Mouse (Mus musculus): ENCODE data around the gene Ccdc8. TPM values are rescaled to one million over a fixed set of nuclear protein-coding genes. Genes with fewer than 3 reads are reported as not detected.
A peak's percentile ranks its signal among the peaks of the same experiment; 100 is the strongest.

The Ccdc8 gene
- polyA plus RNA-seq, 2 experiments from 2014 or later: 0.16 TPM; not detected in 1

GRCm38 (mm10) chr7:16976298-16976697 is 16.2 kb upstream of the Ccdc8 start:
- no peak for ATAC-seq

GRCm38 (mm10) chr7:16978173-16978572 is 14.3 kb upstream of the Ccdc8 start:
- ATAC-seq: no peak

GRCm38 (mm10) chr7:16978593-16978992 is 13.9 kb upstream of the Ccdc8 start:
- ATAC-seq: no peak

GRCm38 (mm10) chr7:16980348-16980747 is 12.2 kb upstream of the Ccdc8 start:
- ATAC-seq: peak; percentile 36

GRCm38 (mm10) chr7:16982859-16983568 is 9.5 kb upstream of the Ccdc8 start, which contains the start of gene Gm42372:
Gene Gm42372, plus strand, starts transcription at chr7:16983086.
- peak; percentile 95 for ATAC-seq

- no peak for ATAC-seq
Observed at GRCm38 (mm10) chr7:16987541-16988149, 4.9 kb upstream of the Ccdc8 start.

- ATAC-seq: no peak
Observed at GRCm38 (mm10) chr7:16988405-16988804, 4.1 kb upstream of the Ccdc8 start.

GRCm38 (mm10) chr7:16990006-16990744 is 2.3 kb upstream of the Ccdc8 start:
- peak; percentile 84 for ATAC-seq

GRCm38 (mm10) chr7:16991681-16992450 is 642 bp upstream of the Ccdc8 start:
- ATAC-seq: no peak

- no peak for ATAC-seq
Observed at GRCm38 (mm10) chr7:16993651-16994399, 1.3 kb downstream of the Ccdc8 start.

- no peak for ATAC-seq
Observed at GRCm38 (mm10) chr7:16994400-16994799, 1.9 kb downstream of the Ccdc8 start.

GRCm38 (mm10) chr7:16995345-16995744 is 2.8 kb downstream of the Ccdc8 start:
- ATAC-seq: no peak

GRCm38 (mm10) chr7:16999233-16999632 is 6.7 kb downstream of the Ccdc8 start:
- ATAC-seq: peak; percentile 15

- peak; percentile 30 for ATAC-seq
Observed at GRCm38 (mm10) chr7:16999650-17000049, 7.1 kb downstream of the Ccdc8 start.

- peak; percentile 84 for ATAC-seq
Observed at GRCm38 (mm10) chr7:17002375-17003195, 10.1 kb downstream of the Ccdc8 start.

GRCm38 (mm10) chr7:17003230-17003960 is 10.9 kb downstream of the Ccdc8 start:
- ATAC-seq: no peak

GRCm38 (mm10) chr7:17004716-17005115 is 12.2 kb downstream of the Ccdc8 start:
- no peak for ATAC-seq

GRCm38 (mm10) chr7:17007300-17007699 is 14.8 kb downstream of the Ccdc8 start:
- peak; percentile 42 for ATAC-seq

- ATAC-seq: peak; percentile 75
Observed at GRCm38 (mm10) chr7:17009326-17010009, 17.0 kb downstream of the Ccdc8 start.

- ATAC-seq: no peak
Observed at GRCm38 (mm10) chr7:17010010-17010347, 17.5 kb downstream of the Ccdc8 start.

All from activated CD4-positive, CD25-positive, alpha-beta regulatory T cell, adult 4 months (primary cell).